7 mouse cellular contexts compared by ENCODE assay signal in the genomic region with DNA sequence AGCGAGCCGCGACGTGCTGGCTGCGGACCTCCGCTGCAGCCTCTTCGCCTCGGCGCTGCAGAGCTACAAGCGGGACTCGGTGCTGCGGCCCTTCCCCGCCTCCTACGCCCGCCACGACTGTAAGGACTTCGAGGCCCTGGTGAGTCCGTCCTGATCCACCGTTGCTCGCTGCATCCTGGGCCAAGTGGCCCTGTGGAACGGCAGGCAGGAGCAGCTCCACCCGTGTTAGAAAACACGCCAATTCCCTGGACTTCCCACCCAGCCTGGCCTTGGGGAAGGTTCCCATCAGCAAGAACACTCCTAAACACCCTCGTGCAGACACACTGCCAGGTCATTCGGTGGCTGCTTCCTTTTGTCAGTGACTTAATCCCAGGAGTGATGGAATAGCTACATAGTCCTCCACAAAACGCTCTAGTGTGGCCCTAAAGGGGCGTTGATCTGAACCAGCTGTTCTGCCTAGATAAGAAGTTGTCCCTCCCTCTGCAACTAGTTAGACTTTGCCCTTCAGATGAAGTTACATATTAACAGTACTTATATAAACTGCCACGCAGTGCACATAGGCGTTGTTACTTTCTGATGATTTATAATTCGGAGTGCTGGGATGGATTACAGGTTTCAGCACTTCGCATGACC. TPM values are rescaled to one million over a fixed set of nuclear protein-coding genes. Genes with fewer than 3 reads are reported as not detected.
DNase-seq lines count a peak whose midpoint lies in the region; ATAC-seq and TF ChIP-seq lines count a peak whose summit lies in the region.

No protein-coding gene starts in this region.

- no peaks in the 10 kb centered on the region for H3K9me3 ChIP-seq in ES-Bruce4 (replicated peaks; ENCODE audit: control insufficient read depth, insufficient read depth, low read length, poor library complexity, severe bottlenecking)
- no peaks in the 10 kb centered on the region for H3K9me3 ChIP-seq in forebrain, embryonic 11.5 days (ENCODE audit: control insufficient read depth, low read length)
- no peaks in the 10 kb centered on the region for H3K9me3 ChIP-seq in midbrain, embryonic 15.5 days

- H3K4me2 ChIP-seq in forebrain, embryonic 11.5 days (ENCODE audit: low read depth, low read length, severe bottlenecking): peak overlapping the region; percentile 94
- H3K4me2 ChIP-seq in midbrain, embryonic 15.5 days: peak overlapping the region; percentile 82

- 0 out of 2 replicates have a peak overlapping the region, but pooled peaks have one; percentile 1 for H3K27ac ChIP-seq in ES-Bruce4 (ENCODE audit: insufficient read depth, low read length)
- H3K27ac ChIP-seq in forebrain, embryonic 11.5 days (ENCODE audit: low read depth, low read length): peak overlapping the region; percentile 81
- peak overlapping the region; percentile 83 for H3K27ac ChIP-seq in midbrain, embryonic 15.5 days

- peak overlapping the region; percentile 57 for H3K9ac ChIP-seq in ES-Bruce4 (ENCODE audit: low read depth, poor library complexity, severe bottlenecking)
- peak overlapping the region; percentile 84 for H3K9ac ChIP-seq in forebrain, embryonic 11.5 days (ENCODE audit: low read length)
- H3K9ac ChIP-seq in midbrain, embryonic 15.5 days: peak overlapping the region; percentile 76

- TF ChIP-seq POLR2A in ES-Bruce4 (IDR thresholded peaks at IDR 0.05; ENCODE audit: insufficient read depth, low read length): no peak

- peak; percentile 94 for DNase-seq in 416B (ENCODE audit: low read depth)
- peak; percentile 60 for DNase-seq in forebrain, embryonic 11.5 days (ENCODE audit: low spot score)
- DNase-seq in kidney, postnatal 10 days: peak; percentile 66
- DNase-seq in frontal cortex, postnatal 25 days (ENCODE audit: low spot score in 2 of 2): no peak
- DNase-seq in layer of hippocampus, postnatal 10 days (ENCODE audit: low spot score in 2 of 2): no peak

- peak overlapping the region; percentile 64 for H3K4me3 ChIP-seq in ES-Bruce4 (ENCODE audit: low read depth, low read length)
- H3K4me3 ChIP-seq in forebrain, embryonic 11.5 days (ENCODE audit: low read depth, low read length): peak overlapping the region; percentile 60
- H3K4me3 ChIP-seq in midbrain, embryonic 15.5 days: peak overlapping the region; percentile 59

- no peaks in the 10 kb centered on the region for H3K4me1 ChIP-seq in ES-Bruce4 (ENCODE audit: control insufficient read depth, insufficient read depth, low read length)
- H3K4me1 ChIP-seq in forebrain, embryonic 11.5 days (replicated peaks; ENCODE audit: control insufficient read depth, insufficient read depth, low read length): peaks cover 9% of the 10 kb centered on the region; the same call in 1 of the 2 replicates
- peaks cover 8% of the 10 kb centered on the region for H3K4me1 ChIP-seq in midbrain, embryonic 15.5 days

- ATAC-seq in forebrain, embryonic 11.5 days (replicated peaks; ENCODE audit: low FRiP score): peak; percentile 22; the same call in 1 of the 2 replicates
- ATAC-seq in midbrain, embryonic 15.5 days (replicated peaks): no peak; the same call in 1 of the 2 replicates

- WGBS in forebrain, embryonic 11.5 days: 12% methylated on average over 31 of the region's 31 CpGs
- 11% methylated on average over 31 of the region's 31 CpGs for WGBS in midbrain, embryonic 15.5 days

- no peak for TF ChIP-seq EP300 in ES-Bruce4 (IDR thresholded peaks at IDR 0.05; ENCODE audit: insufficient read depth, low read depth, low read length)

- TF ChIP-seq CTCF in ES-Bruce4 (IDR thresholded peaks at IDR 0.05; ENCODE audit: low read depth, low read length): no peak

- no peaks in the 10 kb centered on the region for H3K27me3 ChIP-seq in ES-Bruce4 (ENCODE audit: control insufficient read depth, insufficient read depth, low read length, poor library complexity, severe bottlenecking)
- no peaks in the 10 kb centered on the region for H3K27me3 ChIP-seq in forebrain, embryonic 11.5 days (ENCODE audit: control insufficient read depth, insufficient read depth, low read length)
- no peaks in the 10 kb centered on the region for H3K27me3 ChIP-seq in midbrain, embryonic 15.5 days (replicated peaks)

- H3K36me3 ChIP-seq in ES-Bruce4 (ENCODE audit: control insufficient read depth, insufficient read depth, low read length, poor library complexity, severe bottlenecking): no peaks in the 10 kb centered on the region
- no peaks in the 10 kb centered on the region for H3K36me3 ChIP-seq in forebrain, embryonic 11.5 days (ENCODE audit: control insufficient read depth, insufficient read depth, low read length)
- H3K36me3 ChIP-seq in midbrain, embryonic 15.5 days (replicated peaks): no peaks in the 10 kb centered on the region

RNA-seq across cellular contexts. Expression of a gene that starts 20.5 kb away (rescaled TPM):
- polyA plus RNA-seq in ES-Bruce4 (2011; ENCODE audit: insufficient read depth, insufficient read length, low read depth, missing spikeins): 5.7 and 7.1 TPM in 2 replicates
- polyA plus RNA-seq in forebrain, embryonic 11.5 days (2014; fragmentation: Nextera tagmentation; extraction: Ambion mirVana): 5.4 and 6.6 TPM in 2 replicates
- 6.8 and 7.6 TPM in 2 replicates for polyA plus RNA-seq in midbrain, embryonic 15.5 days (2015; fragmentation: Nextera tagmentation; extraction: Ambion mirVana)
- 1 to 10 TPM; 4.5 to 5.6 TPM for total RNA-seq in layer of hippocampus, postnatal 10 days (2021)

RNA-seq across cellular contexts. Expression of a gene that starts 49.4 kb away (rescaled TPM):
- polyA plus RNA-seq in ES-Bruce4 (2011; ENCODE audit: insufficient read depth, insufficient read length, low read depth, missing spikeins): 0.15 and 0.17 TPM in 2 replicates
- polyA plus RNA-seq in forebrain, embryonic 11.5 days (2014; fragmentation: Nextera tagmentation; extraction: Ambion mirVana): 0.52 and 0.92 TPM in 2 replicates
- polyA plus RNA-seq in midbrain, embryonic 15.5 days (2015; fragmentation: Nextera tagmentation; extraction: Ambion mirVana): 0.19 and 0.26 TPM in 2 replicates
- total RNA-seq in layer of hippocampus, postnatal 10 days (2021): under 1 TPM in 1 of 2 experiments, not detected in 1; 0.18 TPM

Comparison
In these comparisons a context has a peak if more than half of its experiments do, and no peak if none do; other contexts are left out.
1. DNase-seq: peak in 416B (single experiment), forebrain, embryonic 11.5 days (single experiment) and kidney, postnatal 10 days (single experiment); none in frontal cortex, postnatal 25 days (0 of 2) and layer of hippocampus, postnatal 10 days (0 of 2).
2. H3K27ac ChIP-seq: peak in every context shown above with its lines; median percentile 83 in midbrain, embryonic 15.5 days; 81 in forebrain, embryonic 11.5 days; 1 in ES-Bruce4.
3. Peak in every context shown above with its lines, with median percentiles within 50 percentile points of each other: H3K4me3 ChIP-seq and H3K9ac ChIP-seq.